Mouse (Mus musculus) T-cell, adult 2 months (primary cell): ENCODE measurements around the gene Ccdc122.
"Not testable (repeated sequence)": the region's sequence is repeated elsewhere in the genome, so short reads cannot be mapped to it uniquely, and the experiment has no call there.

Experiments
- DNase-seq: peaks from one replicate; pipeline ENCODE4 v3.0.0; 2022; ENCODE audit warnings: low spot score

Gene Ccdc122

DNA sequence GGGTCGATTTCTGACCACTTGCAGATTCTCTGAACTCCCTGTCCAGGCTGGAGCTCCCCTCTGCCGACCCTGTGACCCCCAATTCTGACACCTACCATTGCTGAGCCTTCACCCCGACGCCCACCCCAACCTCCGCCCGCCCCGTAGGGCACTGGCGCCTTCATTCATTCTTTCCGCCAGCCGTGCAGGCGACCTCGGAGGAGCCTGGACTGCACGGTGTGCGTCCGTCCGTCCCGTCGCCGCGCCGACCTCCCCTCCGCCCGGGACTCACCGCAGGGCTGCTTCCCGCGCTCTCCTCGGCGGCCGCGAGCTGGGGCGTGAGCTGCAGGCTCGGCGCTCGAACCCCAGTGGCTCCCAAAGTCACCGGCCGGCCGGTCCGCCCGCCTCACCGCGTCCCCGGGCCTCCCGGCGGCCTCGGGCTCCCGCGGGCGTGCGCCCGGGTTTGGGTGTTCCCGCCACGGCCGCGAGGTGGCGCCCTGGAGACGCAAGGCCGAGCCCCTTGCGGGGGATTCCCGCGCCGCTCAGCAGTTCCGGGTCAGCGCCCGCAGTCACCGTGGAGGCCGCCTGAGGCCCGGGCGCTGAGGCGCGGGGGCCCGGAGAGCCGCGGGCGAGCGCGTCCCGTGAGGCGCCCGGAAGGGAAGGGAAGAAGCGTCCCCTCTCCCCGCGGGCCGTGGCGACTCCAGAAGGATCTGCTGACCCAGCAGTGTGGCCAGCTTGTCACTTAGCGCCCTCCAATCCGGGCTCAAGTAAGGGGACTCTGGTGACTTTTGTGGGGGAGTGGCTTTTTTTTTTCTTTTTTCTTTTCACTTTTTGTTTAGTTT lies at the start of gene Ccdc122, which contains the start of gene Lacc1:
TSS of gene Ccdc122 (plus strand) at position 547 of the 821 bp plus-strand sequence.
TSS of gene Lacc1 (minus strand) at position 679 of the 821 bp plus-strand sequence.
- DNase-seq = peak; percentile 77

DNA sequence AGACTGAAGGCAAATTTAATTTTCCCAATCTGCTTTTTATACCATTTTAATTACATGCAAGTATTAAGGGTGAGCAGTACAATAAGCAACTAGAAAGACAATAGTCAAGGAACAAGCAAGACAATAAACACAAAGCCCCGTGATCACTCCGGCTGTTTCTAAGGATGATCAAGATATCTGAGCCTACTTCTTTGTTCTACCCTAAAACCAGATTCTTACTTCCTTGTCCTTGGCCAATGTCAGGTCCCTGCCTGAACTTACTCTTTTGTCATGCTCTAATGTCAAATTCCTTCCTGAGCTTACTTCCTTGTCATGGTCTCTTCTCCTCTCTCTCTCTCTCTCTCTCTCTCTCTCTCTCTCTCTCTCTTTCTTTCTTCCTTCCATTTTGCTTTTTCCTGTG lies 46.2 kb upstream of the Ccdc122 start:
- DNase-seq = not testable (repeated sequence)

DNA sequence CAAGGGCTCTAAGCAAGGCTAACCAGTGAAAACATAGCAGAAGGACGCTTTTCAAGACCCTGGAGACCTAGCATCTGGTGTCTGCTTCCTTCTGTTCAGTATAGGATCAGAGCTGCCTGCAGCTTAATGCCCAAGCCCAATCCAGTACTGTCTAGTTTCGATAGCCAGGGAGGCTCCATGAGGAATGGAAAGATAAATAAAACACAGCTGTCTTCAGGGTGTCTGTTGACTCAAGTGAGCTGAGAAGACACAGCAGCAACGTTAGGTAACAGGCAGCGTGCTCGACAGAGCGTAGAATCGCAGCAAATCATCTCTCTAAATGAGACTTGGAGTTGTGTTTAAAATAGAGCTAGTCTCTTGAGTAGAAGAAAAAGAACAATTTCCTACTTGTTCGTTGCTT lies 31.8 kb upstream of the Ccdc122 start:
- no peak for DNase-seq

DNA sequence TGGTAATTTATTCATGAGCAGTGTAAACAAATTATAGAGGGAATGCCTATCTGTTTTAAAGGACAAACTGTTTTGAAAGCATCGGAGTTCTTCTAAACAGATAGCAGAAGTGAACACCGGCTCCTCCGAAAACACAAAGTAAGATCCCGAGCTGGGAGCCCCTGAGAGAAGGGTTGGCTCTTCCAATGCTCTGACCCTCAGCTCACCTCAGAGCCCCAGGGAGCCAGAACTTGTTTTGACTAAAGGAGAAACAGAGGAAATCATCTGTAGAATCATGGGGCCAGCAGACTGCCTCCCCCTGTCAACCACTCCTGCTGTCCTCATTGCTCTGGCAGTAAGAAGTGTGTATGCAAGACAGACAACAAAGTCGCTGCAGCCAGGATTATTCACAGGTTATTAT lies 31.0 kb upstream of the Ccdc122 start:
- DNase-seq = no peak

DNA sequence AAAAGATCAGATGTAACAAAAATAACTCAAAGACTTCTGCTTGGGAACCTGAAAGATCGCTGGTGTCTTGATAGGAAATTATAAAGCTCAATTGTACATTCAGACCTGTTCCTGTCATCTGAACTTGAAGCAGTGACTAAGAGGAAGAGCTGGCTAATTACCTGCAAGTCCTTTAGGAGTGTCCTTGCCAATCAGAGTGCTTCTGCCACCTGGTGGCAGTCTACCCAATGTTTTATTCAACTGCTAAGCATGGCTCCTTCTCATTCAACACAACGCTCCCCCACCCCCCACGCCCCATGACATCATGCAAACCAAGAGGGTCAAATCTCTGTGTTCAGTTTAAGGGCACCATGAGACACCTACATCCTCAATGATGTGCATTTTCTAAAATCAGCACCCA lies 28.3 kb upstream of the Ccdc122 start:
- peak; percentile 24 for DNase-seq

DNA sequence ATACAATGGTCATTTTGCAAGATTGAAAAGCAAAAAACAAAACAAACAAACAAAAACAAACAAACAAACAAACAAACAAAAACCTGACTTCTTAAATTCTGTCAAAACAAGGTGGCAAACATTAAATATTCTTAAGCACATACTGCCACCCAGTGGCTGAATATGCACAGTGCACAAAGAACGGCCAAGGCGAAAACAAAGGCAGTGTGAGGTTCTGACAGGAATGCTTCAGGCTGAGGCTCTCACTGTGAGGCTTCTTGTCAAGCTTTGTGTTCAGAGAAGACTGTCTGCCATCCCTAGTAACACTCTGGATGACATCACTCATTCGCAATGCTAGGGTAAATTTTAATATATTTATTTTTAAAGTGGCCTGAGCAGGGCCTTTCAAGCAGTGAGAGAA lies 24.8 kb upstream of the Ccdc122 start:
- peak; percentile 22 for DNase-seq

DNA sequence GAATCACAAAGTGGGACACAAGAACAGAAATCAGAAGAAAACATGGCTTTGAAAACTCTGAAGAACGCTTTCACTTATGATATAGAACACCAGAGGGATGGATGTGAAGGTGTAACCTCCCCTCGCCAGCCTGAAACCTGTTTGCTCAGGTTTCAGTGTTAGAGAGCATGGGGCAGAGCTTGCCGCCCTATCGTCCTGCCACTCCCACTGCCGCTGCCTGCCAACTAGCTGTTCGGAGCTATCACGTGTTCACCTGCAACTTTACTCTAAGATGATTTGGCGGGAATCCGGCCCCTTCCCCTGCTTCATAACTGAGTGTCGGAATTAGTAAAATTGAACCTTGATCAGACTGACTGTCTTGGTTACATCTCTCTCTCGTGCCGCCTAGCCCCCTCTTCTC lies 19.8 kb upstream of the Ccdc122 start:
- DNase-seq = not testable (repeated sequence)

DNA sequence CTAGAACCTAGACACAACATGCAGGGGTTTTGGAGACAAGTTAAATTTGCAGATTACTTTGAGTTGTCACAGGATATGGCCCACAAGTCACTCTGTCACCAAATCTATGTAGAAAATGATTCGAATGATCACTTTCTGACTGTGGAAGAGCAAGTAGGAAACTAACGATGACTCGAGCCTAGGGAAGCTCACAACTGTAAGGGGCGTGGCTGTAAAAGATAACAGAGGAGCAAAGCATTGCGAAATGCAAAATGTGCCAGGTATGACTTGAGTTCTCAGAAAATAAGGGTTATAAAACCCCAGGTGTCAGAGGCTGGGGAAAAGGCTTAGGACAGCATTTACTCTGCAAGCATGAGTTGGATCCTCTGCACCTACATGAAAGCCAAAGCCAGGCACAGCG lies 19.4 kb upstream of the Ccdc122 start:
- no peak for DNase-seq

DNA sequence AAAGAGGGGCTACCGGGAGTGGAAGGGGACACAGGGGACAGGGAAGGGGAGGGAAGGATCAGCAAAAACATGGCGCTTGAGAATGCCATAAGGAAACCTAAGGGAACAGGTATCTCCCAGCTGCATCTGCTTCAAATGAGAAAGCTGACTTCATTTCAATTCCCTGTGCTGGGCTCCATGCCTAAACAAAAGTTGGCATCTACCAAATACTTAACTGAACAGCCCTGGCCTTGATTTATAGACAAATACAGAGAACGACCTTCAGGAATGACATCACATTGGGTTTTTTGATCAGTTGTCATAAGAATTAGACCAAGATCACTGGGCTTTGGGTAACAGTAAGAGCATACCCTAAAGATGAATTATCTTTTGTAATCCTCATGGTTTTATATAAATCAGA lies 12.1 kb upstream of the Ccdc122 start:
- DNase-seq = no peak

DNA sequence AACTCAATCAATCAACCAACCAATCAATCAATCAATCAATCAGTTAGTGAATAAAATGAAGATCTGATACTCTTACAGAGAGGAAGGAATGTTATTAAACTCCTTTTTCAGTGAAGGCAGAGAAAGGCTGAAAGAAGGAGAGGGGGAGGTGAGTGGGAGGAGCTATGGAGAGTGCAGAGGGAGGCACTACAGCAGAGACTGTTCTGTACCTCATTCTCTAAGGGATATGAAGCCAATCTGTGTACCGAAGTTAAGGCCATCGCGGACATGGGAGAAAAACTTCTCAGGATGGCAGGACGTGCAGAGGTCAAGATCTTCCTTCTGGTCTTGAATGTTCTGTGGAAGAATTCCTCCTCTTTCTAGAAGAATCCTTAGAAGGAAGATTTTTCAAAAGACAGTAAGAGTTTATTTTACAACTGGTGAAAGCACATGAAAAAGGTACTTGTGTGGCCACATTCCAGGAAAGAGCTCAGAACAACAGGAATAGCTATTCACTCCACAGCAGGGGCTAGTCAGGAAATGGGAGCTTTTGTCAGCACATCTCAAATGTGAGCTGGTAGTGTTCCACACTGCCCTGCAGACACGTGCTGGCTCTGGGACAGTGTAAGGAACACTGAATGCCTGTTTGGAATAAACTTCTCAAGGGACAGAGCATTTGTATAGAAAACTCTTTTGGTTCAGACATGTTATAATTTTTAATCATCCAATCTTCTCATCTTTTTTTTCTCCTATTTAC lies 7.1 kb upstream of the Ccdc122 start:
- DNase-seq = no peak

DNA sequence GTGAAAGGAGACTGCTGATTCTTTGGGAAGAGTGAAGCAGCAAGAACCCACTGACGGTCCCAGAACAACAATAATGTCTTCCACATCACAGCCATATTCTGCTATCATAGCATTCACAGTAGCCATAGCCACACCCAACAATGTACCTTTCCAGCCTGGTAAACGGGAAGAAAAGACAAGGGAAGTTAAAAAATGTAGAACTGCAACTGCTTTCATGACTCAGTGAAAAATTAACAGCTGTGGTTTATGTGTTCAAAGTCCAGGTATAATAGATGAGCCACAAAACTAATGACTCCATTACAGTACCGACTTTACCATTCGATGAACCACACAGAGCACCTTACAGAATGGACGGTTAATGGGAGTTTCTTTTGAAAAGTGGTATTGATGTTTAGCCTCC lies 5.8 kb upstream of the Ccdc122 start:
- DNase-seq = no peak

DNA sequence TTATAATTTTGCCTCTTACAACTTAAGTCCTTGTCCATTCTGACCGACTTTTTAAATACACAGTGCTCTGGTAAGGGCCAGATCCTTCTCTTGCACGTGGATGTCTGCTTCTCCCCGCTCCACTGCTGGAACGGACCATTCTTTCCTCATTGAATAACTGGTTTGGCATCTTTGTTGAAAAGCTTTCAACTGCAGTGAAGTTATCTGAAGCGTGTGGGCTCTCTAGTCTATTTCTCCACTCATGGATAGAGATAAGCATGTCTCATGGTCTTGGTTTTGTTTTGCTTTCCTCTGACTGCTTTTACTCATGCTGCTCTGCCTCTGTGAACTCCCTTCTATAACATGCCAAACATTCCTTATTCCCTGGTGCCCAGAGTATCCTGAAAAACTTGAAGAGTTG lies 4.1 kb upstream of the Ccdc122 start:
- no peak for DNase-seq

DNA sequence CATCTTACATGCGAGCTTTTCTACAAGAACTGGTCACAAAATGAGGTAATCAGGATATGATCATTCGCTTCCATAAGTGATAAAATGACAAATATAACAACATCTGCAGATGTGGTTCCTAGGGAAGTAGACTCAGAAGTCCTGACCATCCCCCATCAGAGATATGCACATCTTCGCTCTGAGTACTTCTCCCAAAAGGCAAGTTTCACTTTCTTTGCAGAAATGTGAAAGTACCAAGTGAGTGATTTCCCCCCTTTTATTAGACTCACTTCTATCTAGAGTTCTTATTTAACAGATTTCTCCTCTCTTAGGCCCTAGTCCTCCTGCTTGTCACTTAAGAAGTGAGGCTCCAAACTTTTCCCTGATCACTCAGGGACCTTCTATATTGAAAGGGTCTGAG lies 3.2 kb upstream of the Ccdc122 start:
- DNase-seq = no peak

DNA sequence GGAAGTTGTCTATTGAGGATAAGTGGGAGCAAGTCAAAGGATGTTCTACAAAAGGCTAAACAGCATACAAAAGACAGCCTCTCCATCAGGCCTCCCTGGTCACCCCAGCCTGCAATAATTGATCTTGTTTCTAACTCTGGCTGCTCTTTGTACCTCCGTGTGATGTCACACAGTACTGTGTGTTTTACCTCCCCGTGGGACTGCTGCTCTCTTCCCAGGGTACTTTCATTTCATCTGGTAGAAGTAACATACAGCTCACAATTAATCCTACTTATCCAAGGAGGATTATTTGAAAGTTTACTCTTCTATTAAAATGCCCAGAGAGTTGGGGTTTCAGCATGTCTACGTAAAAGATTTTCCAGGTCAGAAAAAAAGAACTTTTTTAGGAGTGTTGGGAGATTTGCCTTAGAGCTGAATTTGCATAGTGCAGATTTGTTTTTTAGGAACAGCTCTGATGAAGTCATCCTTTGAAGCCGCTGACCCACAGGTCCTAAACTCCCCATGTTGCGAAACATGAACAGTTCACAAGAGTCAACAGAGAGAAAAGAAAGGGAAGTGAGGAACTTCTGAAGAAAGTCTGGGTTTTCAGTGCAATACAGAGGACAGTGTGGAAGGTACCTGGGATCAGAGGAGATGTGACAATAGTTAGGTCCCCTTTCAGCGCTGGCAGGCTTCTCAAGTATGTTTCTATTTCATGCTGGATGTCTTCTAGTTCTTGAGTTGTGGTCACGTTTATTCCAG lies 2.2 kb upstream of the Ccdc122 start:
- DNase-seq = no peak

DNA sequence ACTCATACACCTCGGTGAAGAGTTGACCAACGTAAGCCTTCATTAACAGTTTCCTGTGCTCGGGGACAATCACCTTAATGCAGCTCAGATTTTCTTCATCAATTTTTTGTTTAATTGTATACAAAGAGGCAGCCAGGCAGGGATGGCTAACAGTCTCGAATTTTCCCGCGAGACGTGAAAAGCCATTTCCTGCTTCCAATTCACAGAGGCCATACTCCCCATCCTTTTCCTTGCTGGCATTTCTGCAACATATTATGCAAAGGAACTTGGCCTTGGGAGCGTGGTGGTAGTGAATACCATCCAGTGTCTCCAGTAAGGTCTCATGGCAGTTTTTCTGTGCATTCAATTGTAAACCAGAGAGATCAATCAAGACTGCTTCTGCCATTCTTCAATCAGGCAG lies 1.6 kb upstream of the Ccdc122 start:
- DNase-seq = no peak

DNA sequence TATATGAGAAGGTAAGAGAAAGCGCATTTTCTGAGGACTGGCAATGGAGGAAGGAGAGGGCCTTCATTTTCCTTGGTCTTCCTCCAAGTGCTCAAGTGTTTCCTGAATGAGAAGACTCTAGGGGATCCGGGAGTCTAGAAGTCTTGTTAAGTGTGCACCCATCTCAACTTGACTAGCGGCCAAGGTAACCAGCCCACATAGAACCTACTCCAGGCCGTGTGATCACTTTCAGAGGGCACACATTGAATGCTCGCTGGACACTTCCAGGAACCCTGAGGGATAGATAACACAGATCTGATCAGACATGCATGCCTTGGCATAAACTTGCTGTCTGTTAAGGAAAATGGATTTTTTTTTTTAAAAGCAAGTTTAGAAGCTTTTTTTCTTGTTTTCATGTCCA lies 758 bp downstream of the Ccdc122 start:
- no peak for DNase-seq

DNA sequence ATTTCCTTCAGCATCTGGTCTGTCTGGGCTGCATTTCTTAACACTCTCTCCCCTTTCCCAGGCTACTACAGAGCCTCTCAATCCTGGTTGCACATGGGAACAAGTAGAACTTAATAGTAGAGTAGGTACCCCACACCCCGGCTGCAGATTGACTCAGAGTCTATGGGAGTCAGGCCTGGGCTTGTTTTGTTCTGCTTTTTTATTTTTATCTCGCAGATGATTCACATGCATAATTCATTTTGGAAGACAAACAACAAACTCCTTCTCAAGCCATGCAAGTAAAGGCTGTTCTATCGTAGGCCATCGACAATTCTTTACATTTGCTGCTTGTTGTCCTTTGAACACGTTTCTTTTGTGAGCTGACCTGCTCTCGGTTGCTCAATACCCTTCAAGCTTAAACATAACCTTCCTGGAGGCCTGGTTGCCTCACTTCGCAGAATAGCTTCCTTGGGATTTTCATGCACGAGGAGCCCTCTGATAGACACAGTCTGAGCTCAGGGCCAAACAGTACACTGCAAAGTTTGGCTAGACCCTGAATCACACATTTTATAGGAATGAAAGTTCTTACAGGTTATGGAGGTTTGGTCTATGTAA lies 1.4 kb downstream of the Ccdc122 start:
- DNase-seq = no peak

DNA sequence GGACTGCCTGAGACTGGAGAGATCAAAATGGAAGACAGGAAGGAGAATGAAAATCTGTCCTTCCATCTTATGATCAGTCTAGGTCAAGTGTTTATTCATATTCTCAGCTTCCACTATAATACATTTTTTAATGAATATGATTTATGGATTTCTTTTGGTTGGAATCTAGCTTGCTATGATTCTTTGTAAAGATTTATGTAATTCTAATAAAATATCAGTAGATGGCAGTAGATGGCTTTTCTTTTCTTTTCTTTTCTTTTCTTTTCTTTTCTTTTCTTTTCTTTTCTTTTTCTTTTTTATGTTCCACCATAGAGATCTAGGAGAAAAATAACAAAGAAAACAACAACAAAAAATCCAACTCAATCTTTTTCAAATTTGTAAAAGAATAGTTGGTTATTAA lies 16.7 kb downstream of the Ccdc122 start:
- DNase-seq = no peak

DNA sequence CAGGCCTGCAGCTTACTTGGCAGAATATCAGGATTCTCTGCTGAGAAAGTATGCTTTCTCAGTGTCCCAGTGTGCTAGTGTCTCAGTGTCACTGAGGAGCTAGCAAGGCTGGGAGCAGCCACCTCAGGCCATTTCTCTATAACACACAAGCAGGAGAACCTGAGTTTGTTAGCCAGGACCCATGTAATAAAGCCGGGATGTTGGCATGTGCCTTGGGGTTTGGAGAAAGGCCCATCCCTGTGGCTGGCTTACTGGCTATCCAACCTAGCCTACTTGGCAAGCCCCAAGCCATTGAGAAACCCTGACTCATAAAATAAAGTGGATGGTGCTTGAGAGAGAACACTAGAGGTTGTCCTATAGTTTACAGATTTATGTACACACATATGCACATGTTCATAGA lies 32.8 kb downstream of the Ccdc122 start:
- no peak for DNase-seq

DNA sequence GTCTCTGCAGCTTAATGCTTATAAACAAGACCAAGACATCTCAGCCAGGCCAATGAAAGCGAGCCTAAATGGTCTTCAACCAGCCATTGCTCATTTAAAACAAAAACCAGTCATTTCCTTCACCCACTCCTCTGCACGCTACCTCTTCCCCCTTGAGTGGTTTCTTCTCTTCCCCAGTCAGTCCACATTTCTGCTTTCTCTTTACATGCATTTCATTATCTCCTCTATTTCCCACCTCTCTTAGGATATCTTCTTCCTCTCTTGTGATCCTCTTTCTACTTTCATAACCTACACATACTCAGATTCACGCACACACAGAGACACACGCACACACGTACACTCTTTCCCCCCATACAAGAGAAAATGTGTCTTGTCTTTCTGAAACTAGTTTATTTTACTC lies 44.7 kb downstream of the Ccdc122 start:
- no peak for DNase-seq

DNA sequence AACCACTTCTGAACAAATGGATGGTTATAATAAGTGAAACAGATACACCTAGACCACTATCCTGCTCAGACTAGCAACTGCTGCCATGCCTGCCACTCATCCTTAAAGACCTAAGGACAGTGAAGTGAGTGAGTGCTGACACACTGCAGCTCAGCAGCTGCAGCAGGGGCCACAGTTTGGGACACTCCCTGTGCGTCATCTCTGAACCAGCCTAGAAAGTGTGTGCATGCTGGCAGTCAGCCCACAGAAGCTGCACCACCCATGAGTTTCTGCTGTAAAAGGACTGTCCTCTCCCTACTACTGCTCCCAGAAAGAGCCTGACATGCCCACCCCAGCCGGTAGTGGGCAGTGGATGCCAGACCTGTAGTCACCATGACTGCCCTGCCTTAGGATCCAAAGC lies 63.7 kb downstream of the Ccdc122 start:
- DNase-seq = no peak

DNA sequence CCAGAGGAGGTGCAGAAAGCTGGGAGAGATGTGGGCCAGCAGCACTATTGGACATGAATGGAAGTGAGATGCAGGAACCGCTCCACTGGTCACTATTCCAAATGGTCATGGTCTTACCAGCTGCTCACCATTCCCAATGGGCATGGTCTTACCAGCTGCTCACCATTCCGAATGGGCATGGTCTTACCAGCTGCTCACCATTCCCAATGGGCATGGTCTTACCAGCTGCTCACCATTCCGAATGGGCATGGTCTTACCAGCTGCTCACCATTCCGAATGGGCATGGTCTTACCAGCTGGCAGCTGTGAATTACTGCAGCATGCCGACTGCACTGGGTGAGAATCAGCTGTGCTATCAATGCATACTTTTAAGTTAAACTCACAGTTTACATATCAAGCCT lies 74.0 kb downstream of the Ccdc122 start:
- not testable (repeated sequence) for DNase-seq
